Mouse (Mus musculus) C2C12 (cell line): ENCODE measurements around the gene Hnrnpa0.

Experiments
- CEBPB ChIP-seq: IDR thresholded peaks from one replicate; pipeline ENCODE4 v1.6.1; 2011; ENCODE audit warnings: low read depth, mild to moderate bottlenecking, control low read depth, moderate library complexity
- CTCF ChIP-seq: IDR thresholded peaks from one replicate; pipeline ENCODE4 v1.5.1; 2011; ENCODE audit not compliant: control insufficient read depth, insufficient read depth, insufficient read length
- FOSL1 ChIP-seq: IDR thresholded peaks from one replicate; pipeline ENCODE4 v1.8.0; 2011; ENCODE audit warnings: mild to moderate bottlenecking, low read length; ENCODE audit not compliant: poor library complexity, insufficient read depth, severe bottlenecking
- MAX ChIP-seq: IDR thresholded peaks from one replicate; pipeline ENCODE4 v1.6.1; 2011; ENCODE audit warnings: mild to moderate bottlenecking, control low read depth
- MYOD1 ChIP-seq: IDR thresholded peaks from one replicate; pipeline ENCODE4 v1.6.1; 2011; ENCODE audit warnings: low read depth; ENCODE audit not compliant: control insufficient read depth, insufficient read length
- MYOG ChIP-seq: IDR thresholded peaks from one replicate; pipeline ENCODE4 v1.6.1; 2011; ENCODE audit not compliant: control insufficient read depth, insufficient read length; ENCODE audit errors: extremely low read depth

DNA sequence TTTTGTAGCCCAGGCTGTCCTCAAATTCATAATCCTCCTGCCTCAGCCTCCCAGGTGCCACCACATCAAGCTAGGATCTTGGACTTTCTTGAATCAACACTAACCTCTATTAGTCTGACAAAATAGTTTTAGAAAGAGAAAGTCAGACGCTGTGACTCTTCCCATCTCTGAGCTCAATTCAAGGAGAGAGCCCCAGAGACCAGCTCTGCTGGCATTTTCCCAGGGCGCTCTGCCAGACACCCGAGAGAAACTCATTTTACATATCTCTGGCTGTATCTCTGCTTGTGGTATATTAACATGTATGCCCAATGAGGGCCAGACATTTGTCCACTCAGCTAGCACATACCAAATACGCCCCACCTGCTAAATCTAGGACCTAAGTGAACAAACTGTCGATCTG is 50.0 kb downstream of the Hnrnpa0 start:
- TF ChIP-seq CTCF (no peak), FOSL1 (no peak), MYOD1 (no peak), CEBPB (no peak), MYOG (no peak), MAX (no peak)
